Mouse (Mus musculus) myocyte (in vitro differentiated cells): ENCODE results near the gene Timm8a2. TPM values are rescaled to one million over a fixed set of nuclear protein-coding genes. Genes with fewer than 3 reads are reported as not detected.

Source experiments
- H3K27me3 ChIP-seq: one replicate; pipeline ENCODE4 v1.6.1; 2011; ENCODE audit not compliant: control insufficient read depth, insufficient read depth, insufficient read length
- H3K36me3 ChIP-seq: one replicate; pipeline ENCODE4 v1.6.1; 2011; ENCODE audit not compliant: control insufficient read depth, insufficient read depth
- H3K4me2 ChIP-seq: one replicate; pipeline ENCODE4 v1.6.1; 2011; ENCODE audit warnings: low read depth, control low read depth
- H3K4me3 ChIP-seq: one replicate; pipeline ENCODE4 v1.5.1; 2011; ENCODE audit warnings: mild to moderate bottlenecking, control low read depth, moderate library complexity
- H3K79me2 ChIP-seq: one replicate; pipeline ENCODE4 v1.6.1; 2011; ENCODE audit not compliant: control insufficient read depth, insufficient read depth
- H3ac ChIP-seq: one replicate; pipeline ENCODE4 v1.6.1; 2011; ENCODE audit not compliant: control insufficient read depth, insufficient read length
- CEBPB ChIP-seq: IDR thresholded peaks from 2 replicates; pipeline ENCODE4 v1.6.1; 2011; ENCODE audit warnings: mild to moderate bottlenecking, moderate library complexity; ENCODE audit not compliant: poor library complexity, insufficient read depth, severe bottlenecking
- E2F4 ChIP-seq: IDR thresholded peaks from one replicate; pipeline ENCODE4 v1.6.1; 2011; ENCODE audit warnings: mild to moderate bottlenecking, control low read depth, moderate library complexity; ENCODE audit not compliant: insufficient read depth
- MAX ChIP-seq: IDR thresholded peaks from one replicate; pipeline ENCODE4 v1.6.1; 2011; ENCODE audit warnings: low read depth, mild to moderate bottlenecking, control low read depth
- MYOD1 ChIP-seq, 3 experiments: IDR thresholded peaks; one replicate each; pipeline ENCODE4 v1.6.1; 2011; ENCODE audit warnings: control low read depth in 2 of 3, low read depth in 2 of 3, mild to moderate bottlenecking in 2 of 3, moderate library complexity in 1 of 3; ENCODE audit not compliant: insufficient read length in 2 of 3, control insufficient read depth in 1 of 3
- MYOG ChIP-seq, 3 experiments: IDR thresholded peaks; one replicate each; pipeline ENCODE4 v1.6.1; 2011; ENCODE audit warnings: control low read depth in 2 of 3, low read depth in 2 of 3, mild to moderate bottlenecking in 2 of 3; ENCODE audit not compliant: insufficient read length in 2 of 3, control insufficient read depth in 1 of 3, insufficient read depth in 1 of 3
- POLR2A ChIP-seq: IDR thresholded peaks from one replicate; pipeline ENCODE4 v1.6.1; 2011; ENCODE audit warnings: low read depth, mild to moderate bottlenecking, control low read depth, moderate library complexity; ENCODE audit not compliant: insufficient read length
- POLR2AphosphoS2 ChIP-seq: IDR thresholded peaks from one replicate; pipeline ENCODE4 v1.6.1; 2011; ENCODE audit warnings: low read depth, control low read depth; ENCODE audit not compliant: insufficient read length
- REST ChIP-seq: IDR thresholded peaks from one replicate; pipeline ENCODE4 v1.6.1; 2011; ENCODE audit warnings: mild to moderate bottlenecking, control low read depth, moderate library complexity; ENCODE audit not compliant: insufficient read depth, insufficient read length
- SRF ChIP-seq: IDR thresholded peaks from one replicate; pipeline ENCODE4 v1.6.1; 2011; ENCODE audit warnings: low read depth; ENCODE audit not compliant: control insufficient read depth, insufficient read length
- TCF12 ChIP-seq: IDR thresholded peaks from one replicate; pipeline ENCODE4 v1.6.1; 2011; ENCODE audit warnings: mild to moderate bottlenecking, control low read depth; ENCODE audit not compliant: poor library complexity, insufficient read depth, severe bottlenecking
- TCF3 ChIP-seq: IDR thresholded peaks from one replicate; pipeline ENCODE4 v1.6.1; 2011; ENCODE audit warnings: low read depth, control low read depth; ENCODE audit not compliant: insufficient read length
- polyA plus RNA-seq: library from polyadenylated mRNA; unstranded; fragments of >200 nt; fragmentation: generic; extraction: Trizol; gene quantifications from one replicate; pipeline ENCODE4 v1.2.1, GENCODE M21; 2012; ENCODE audit warnings: missing spikeins

The Timm8a2 gene
- polyA plus RNA-seq, 1 experiment = not detected

DNA sequence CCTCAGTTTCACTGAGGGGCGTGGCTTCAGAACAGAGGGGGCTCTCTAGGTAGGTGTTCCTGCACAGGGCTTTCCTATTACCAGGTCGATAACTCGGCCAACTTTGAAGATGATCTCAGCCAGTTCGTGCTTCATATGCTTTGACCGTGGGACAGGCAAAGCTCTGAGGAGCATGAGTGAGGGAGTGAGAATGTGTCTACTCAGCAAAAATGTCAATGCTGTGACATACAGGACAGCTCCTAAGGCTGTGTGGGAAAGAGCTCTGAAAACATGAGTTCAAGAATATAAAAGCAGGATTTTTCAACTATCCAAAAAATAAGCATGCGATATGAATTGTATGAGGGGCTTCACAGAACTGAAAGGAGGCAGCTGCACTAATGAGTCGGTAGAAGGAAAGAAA, 49.0 kb downstream of the Timm8a2 start:
- TF ChIP-seq REST (no peak), POLR2AphosphoS2 (no peak), CEBPB (no peak), MYOG (IDR thresholded peaks at IDR 0.05; ENCODE audit: control insufficient read depth in 1 of 3, insufficient read depth in 1 of 3, insufficient read length in 2 of 3, low read depth in 2 of 3) (no peak), POLR2A (no peak), SRF (no peak), MYOD1 (IDR thresholded peaks at IDR 0.05; ENCODE audit: control insufficient read depth in 1 of 3, insufficient read length in 2 of 3, low read depth in 2 of 3) (no peak), MAX (no peak), E2F4 (no peak), TCF12 (no peak), TCF3 (no peak)
- Histone ChIP-seq H3K4me3 (no peak overlapping the region), H3K4me2 (no peak overlapping the region), H3K36me3 (no peaks in the 10 kb centered on the region), H3K79me2 (no peaks in the 10 kb centered on the region), H3ac (no peak overlapping the region), H3K27me3 (peaks cover 7% of the 10 kb centered on the region)

- no peak overlapping the region for H3K4me3 ChIP-seq
- no peak for TF ChIP-seq TCF12
- no peak for TF ChIP-seq SRF
- H3ac ChIP-seq = no peak overlapping the region
- H3K36me3 ChIP-seq = no peaks in the 10 kb centered on the region
- H3K79me2 ChIP-seq = no peaks in the 10 kb centered on the region
- H3K4me2 ChIP-seq = no peak overlapping the region
- H3K27me3 ChIP-seq = peaks cover 28% of the 10 kb centered on the region
These were observed 53.5 kb downstream of the Timm8a2 start for GRCm38 (mm10) chr14:122087956-122088355.

Other genes starting within 250 kb of the Timm8a2 start
- 2.8 TPM for gene Dock9, start 236.8 kb upstream of the Timm8a2 start, polyA plus RNA-seq
- 33.1 TPM for gene Ubac2, start 156.1 kb upstream of the Timm8a2 start, polyA plus RNA-seq
- not detected for gene Gpr18, start 118.9 kb upstream of the Timm8a2 start, polyA plus RNA-seq
- 0.02 TPM for gene Gpr183, start 69.5 kb upstream of the Timm8a2 start, polyA plus RNA-seq
- gene Tm9sf2, start 72.4 kb downstream of the Timm8a2 start, polyA plus RNA-seq = 64.1 TPM
- 30.9 TPM for gene Clybl, start 147.0 kb downstream of the Timm8a2 start, polyA plus RNA-seq